In genomic region chr2:33131500-33132092, GRCm38 (mm10) we compare ENCODE assay signal across 8 mouse cellular contexts. TPM values are rescaled to one million over a fixed set of nuclear protein-coding genes. Genes with fewer than 3 reads are reported as not detected.
DNase-seq lines count a peak whose midpoint lies in the region; ATAC-seq and TF ChIP-seq lines count a peak whose summit lies in the region.

Gene Garnl3, minus strand, starts transcription at chr2:33131654.

- WGBS in forebrain, embryonic 12.5 days: 0% methylated on average over 22 of the region's 22 CpGs
- under 1% methylated on average over 22 of the region's 22 CpGs for WGBS in lung, adult 2 months
- WGBS in olfactory bulb, adult 2 months: under 1% methylated on average over 22 of the region's 22 CpGs

- peak within 1 kb of the TSS; percentile 98 for H3K4me2 ChIP-seq in forebrain, embryonic 12.5 days

- peak within 1 kb of the TSS; percentile 66 for H3K9ac ChIP-seq in ES-E14 (ENCODE audit: insufficient read depth, low read depth, low read length, poor library complexity, severe bottlenecking)
- H3K9ac ChIP-seq in forebrain, embryonic 12.5 days: peak within 1 kb of the TSS; percentile 39; the same call in 1 of the 2 replicates

- intact Hi-C loops in heart, postnatal 36 days (cut with DNase I): loop anchor here (2.0 kb wide), 2 partner anchors 107 to 141 kb away; no protein-coding TSS in a partner anchor

- no peaks in the 10 kb centered on the region for H3K9me3 ChIP-seq in ES-E14 (ENCODE audit: control insufficient read depth, insufficient read depth, low read depth, low read length)
- no peaks in the 10 kb centered on the region for H3K9me3 ChIP-seq in forebrain, embryonic 12.5 days

- peak within 1 kb of the TSS; percentile 90 to 100 for H3K4me3 ChIP-seq in ES-E14 (ENCODE audit: insufficient read depth in 1 of 2, low read depth in 1 of 2, low read length in 2 of 2, poor library complexity in 1 of 2, severe bottlenecking in 1 of 2)
- peak within 1 kb of the TSS; percentile 70 for H3K4me3 ChIP-seq in forebrain, embryonic 12.5 days (replicated peaks)
- peak within 1 kb of the TSS; percentile 74 for H3K4me3 ChIP-seq in lung, adult 2 months (replicated peaks; ENCODE audit: extremely low read depth, low read depth, low read length)
- H3K4me3 ChIP-seq in olfactory bulb, adult 2 months (ENCODE audit: insufficient read depth, low read depth, low read length): peak within 1 kb of the TSS; percentile 71

- TF ChIP-seq CTCF in lung, adult 2 months (IDR thresholded peaks at IDR 0.05; ENCODE audit: insufficient read depth, low read length): peak; percentile 73
- 0 out of 2 replicates have a peak, but pooled peaks have one; percentile 15 for TF ChIP-seq CTCF in olfactory bulb, adult 2 months (IDR thresholded peaks at IDR 0.05; ENCODE audit: insufficient read depth, low read depth, low read length)

- peaks cover 0 to 6% of the 10 kb centered on the region in 2 experiments; a peak in 2 of 4 replicates for H3K4me1 ChIP-seq in ES-E14 (ENCODE audit: control insufficient read depth in 2 of 2, insufficient read depth in 2 of 2, low read length in 2 of 2, poor library complexity in 1 of 2)
- H3K4me1 ChIP-seq in forebrain, embryonic 12.5 days: peaks cover 19% of the 10 kb centered on the region
- peaks cover 7% of the 10 kb centered on the region; the same call in 1 of the 2 replicates for H3K4me1 ChIP-seq in lung, adult 2 months (ENCODE audit: control insufficient read depth, insufficient read depth, low read length)
- H3K4me1 ChIP-seq in olfactory bulb, adult 2 months (ENCODE audit: control insufficient read depth, insufficient read depth, low read length): peaks cover 15% of the 10 kb centered on the region

- ATAC-seq in forebrain, embryonic 12.5 days (ENCODE audit: low FRiP score): peak; percentile 55

- TF ChIP-seq POLR2A in lung, adult 2 months (IDR thresholded peaks at IDR 0.05; ENCODE audit: borderline replicate concordance, extremely low read depth, low read depth, low read length): no peak
- no peak for TF ChIP-seq POLR2A in olfactory bulb, adult 2 months (IDR thresholded peaks at IDR 0.05; ENCODE audit: insufficient read depth, low read depth, low read length)

- peak; percentile 77 for DNase-seq in ES-E14 (ENCODE audit: low read depth, low spot score)
- DNase-seq in brain, adult 2 months (ENCODE audit: low read depth, low spot score): peak; percentile 73
- DNase-seq in heart, postnatal 36 days: peak; percentile 50 to 68
- DNase-seq in layer of hippocampus, adult 8-10 months (ENCODE audit: low spot score in 2 of 2): peak; percentile 58 to 65
- peak; percentile 66 for DNase-seq in lung, adult 2 months
- peak; percentile 68 to 73 for DNase-seq in thymus, postnatal 36 days

- in situ Hi-C loops in ES-E14 (cut with MboI; ENCODE audit: low sequenced_read_pairs in 2 of 2, unreplicated experiment in 2 of 2): no loop called here

- H3K27me3 ChIP-seq in forebrain, embryonic 12.5 days: peaks cover 35% of the 10 kb centered on the region

- H3K36me3 ChIP-seq in ES-E14 (ENCODE audit: control insufficient read depth, insufficient read depth, low read length, poor library complexity, severe bottlenecking): no peaks in the 10 kb centered on the region; the same call in 1 of the 2 replicates
- H3K36me3 ChIP-seq in forebrain, embryonic 12.5 days (replicated peaks): no peaks in the 10 kb centered on the region

- peak within 1 kb of the TSS; percentile 47; the same call in 1 of the 2 replicates for H3K27ac ChIP-seq in ES-E14 (ENCODE audit: insufficient read depth, low read depth, low read length, poor library complexity, severe bottlenecking)
- H3K27ac ChIP-seq in forebrain, embryonic 12.5 days: no peak within 1 kb of the TSS
- no peak within 1 kb of the TSS for H3K27ac ChIP-seq in olfactory bulb, adult 2 months (ENCODE audit: insufficient read depth, low read depth, low read length)

TF ChIP-seq in ES-E14, 5 proteins besides CTCF, POLR2A, EP300 and RAD21:
- TF ChIP-seq CHD2 (IDR thresholded peaks at IDR 0.05; ENCODE audit: low read depth, low read length): no peak
- TF ChIP-seq ZNF384 (IDR thresholded peaks at IDR 0.05; ENCODE audit: low read depth, low read length): no peak
- TF ChIP-seq MAFK (IDR thresholded peaks at IDR 0.05; ENCODE audit: insufficient read depth, low read depth, low read length): peak; percentile 74; the same call in 1 of the 2 replicates
- TF ChIP-seq HCFC1 (IDR thresholded peaks at IDR 0.05; ENCODE audit: borderline replicate concordance, insufficient read depth, low read length): no peak
- peak; percentile 38; the same call in 1 of the 2 replicates for TF ChIP-seq ZC3H11A (IDR thresholded peaks at IDR 0.05; ENCODE audit: borderline replicate concordance, low read depth, low read length)
TF ChIP-seq in ES-E14: peak in this region for 2.

RNA-seq across cellular contexts. Expression of gene Garnl3, which starts in this region (rescaled TPM):
- 8.5 and 17.7 TPM in 2 replicates for total RNA-seq in ES-E14 (2012; rRNA removed)
- polyA plus RNA-seq in forebrain, embryonic 12.5 days (2016; fragmentation: Nextera tagmentation; extraction: Ambion mirVana): 14.5 and 15.1 TPM in 2 replicates
- 1 to 10 TPM; 3.1 to 4.7 TPM for total RNA-seq in heart, postnatal 36 days (2021)
- total RNA-seq in layer of hippocampus, adult 8-10 months (2022): 10 to 100 TPM; 36.0 to 49.4 (median 43.5) TPM
- 12.0 and 17.2 TPM in 2 replicates for polyA plus RNA-seq in lung, adult 2 months (2012; rRNA removed)
- polyA plus RNA-seq in olfactory bulb, adult 2 months (2012; ENCODE audit: insufficient read depth, insufficient read length, low replicate concordance, missing spikeins): not detected in 2 replicates

Comparison
In these comparisons a context has a peak if more than half of its experiments do, and no peak if none do; other contexts are left out.
1. RNA of gene Garnl3 (polyA plus RNA-seq): 14.5 to 15.1 TPM in forebrain, embryonic 12.5 days and 12.0 to 17.2 TPM in lung, adult 2 months; not detected in olfactory bulb, adult 2 months; every median in the first group is over 10 times any median in the second.
2. Peak in every context shown above with its lines, with median percentiles within 50 percentile points of each other: DNase-seq and H3K4me3 ChIP-seq.